In genomic region chr16:70881098-70881850, GRCm38 (mm10) we compare ENCODE assay signal across 11 mouse cellular contexts.
A peak's percentile ranks its signal among the peaks of the same experiment; 100 is the strongest.
DNase-seq lines count a peak whose midpoint lies in the region; ATAC-seq lines count a peak whose summit lies in the region.
"Had no signal": no experiment of that assay in that cellular context is flagged by ENCODE, and none has a peak within 500 bp of the region (broad histone marks: within the 10 kb centered on the region; RNA-seq: fewer than 3 reads in every experiment).

No protein-coding gene starts in this region.

- H3K36me3 ChIP-seq in midbrain, embryonic 12.5 days = no peaks in the 10 kb centered on the region
- H3K36me3 ChIP-seq: heart, embryonic 10.5 days had no signal

- peak overlapping the region; percentile 39 for H3K27ac ChIP-seq in midbrain, embryonic 12.5 days (replicated peaks)
- H3K27ac ChIP-seq: heart, embryonic 10.5 days had no signal

- no peak overlapping the region; the same call in 1 of the 2 replicates for H3K4me2 ChIP-seq in midbrain, embryonic 12.5 days (replicated peaks)

- H3K9ac ChIP-seq in midbrain, embryonic 12.5 days (replicated peaks) = no peak overlapping the region
- H3K9ac ChIP-seq: liver, postnatal 0 days had no signal

- H3K27me3 ChIP-seq in midbrain, embryonic 12.5 days = no peaks in the 10 kb centered on the region

- peaks cover 5% of the 10 kb centered on the region for H3K4me1 ChIP-seq in midbrain, embryonic 12.5 days
- H3K4me1 ChIP-seq: heart, embryonic 10.5 days had no signal

- ATAC-seq in frontal cortex, adult (ENCODE audit: low TSS enrichment) = peak; percentile 84
- ATAC-seq in midbrain, embryonic 12.5 days (ENCODE audit: low FRiP score, low read depth) = no peak
- ATAC-seq: liver, postnatal 0 days had no signal

- no peak overlapping the region for H3K4me3 ChIP-seq in midbrain, embryonic 12.5 days
- H3K4me3 ChIP-seq: heart, embryonic 10.5 days had no signal

- no peaks in the 10 kb centered on the region for H3K9me3 ChIP-seq in midbrain, embryonic 12.5 days
- H3K9me3 ChIP-seq: heart, embryonic 10.5 days had no signal

- DNase-seq in frontal cortex, postnatal 10 days (ENCODE audit: low spot score in 2 of 2) = no peak
- DNase-seq in retina, embryonic 14.5 days (ENCODE audit: low spot score) = peak; percentile 15
- no peak for DNase-seq in retina, postnatal 1 day
- DNase-seq in right cerebral cortex, postnatal 4 days = peak; percentile 12
- no peak for DNase-seq in gastrocnemius, postnatal 25 days
- DNase-seq in ovary, adult 18-20 months (ENCODE audit: low spot score) = no peak
- DNase-seq: liver, postnatal 0 days; thymus, postnatal 14 days had no signal

- 59% methylated on average over 14 of the region's 14 CpGs for WGBS in midbrain, embryonic 12.5 days

Comparison
In these comparisons a context has a peak if more than half of its experiments do, and no peak if none do; other contexts are left out.
1. DNase-seq: peak in retina, embryonic 14.5 days (single experiment) and right cerebral cortex, postnatal 4 days (single experiment); none in frontal cortex, postnatal 10 days (0 of 2), retina, postnatal 1 day (single experiment), gastrocnemius, postnatal 25 days (single experiment) and ovary, adult 18-20 months (single experiment).